Mouse (Mus musculus) ES-E14 (cell line): Measurements from ENCODE around the gene Spred2.

Source experiments
- CHD2 ChIP-seq: IDR thresholded peaks from 2 replicates; pipeline ENCODE4 v1.6.1; 2014; ENCODE audit warnings: mild to moderate bottlenecking, low read depth, low read length, inconsistent platforms
- HCFC1 ChIP-seq: IDR thresholded peaks from 2 replicates; pipeline ENCODE4 v1.6.1; 2012; ENCODE audit warnings: low read length, inconsistent platforms, borderline replicate concordance; ENCODE audit not compliant: insufficient read depth
- MAFK ChIP-seq: IDR thresholded peaks from 2 replicates; pipeline ENCODE4 v1.6.1; 2014; ENCODE audit warnings: mild to moderate bottlenecking, low read depth, low read length, inconsistent platforms; ENCODE audit not compliant: insufficient read depth
- ZC3H11A ChIP-seq: IDR thresholded peaks from 2 replicates; pipeline ENCODE4 v1.6.1; 2012; ENCODE audit warnings: low read depth, mild to moderate bottlenecking, inconsistent platforms, low read length, borderline replicate concordance
- ZNF384 ChIP-seq: IDR thresholded peaks from 2 replicates; pipeline ENCODE4 v1.6.1; 2012; ENCODE audit warnings: low read depth, low read length, inconsistent platforms

DNA sequence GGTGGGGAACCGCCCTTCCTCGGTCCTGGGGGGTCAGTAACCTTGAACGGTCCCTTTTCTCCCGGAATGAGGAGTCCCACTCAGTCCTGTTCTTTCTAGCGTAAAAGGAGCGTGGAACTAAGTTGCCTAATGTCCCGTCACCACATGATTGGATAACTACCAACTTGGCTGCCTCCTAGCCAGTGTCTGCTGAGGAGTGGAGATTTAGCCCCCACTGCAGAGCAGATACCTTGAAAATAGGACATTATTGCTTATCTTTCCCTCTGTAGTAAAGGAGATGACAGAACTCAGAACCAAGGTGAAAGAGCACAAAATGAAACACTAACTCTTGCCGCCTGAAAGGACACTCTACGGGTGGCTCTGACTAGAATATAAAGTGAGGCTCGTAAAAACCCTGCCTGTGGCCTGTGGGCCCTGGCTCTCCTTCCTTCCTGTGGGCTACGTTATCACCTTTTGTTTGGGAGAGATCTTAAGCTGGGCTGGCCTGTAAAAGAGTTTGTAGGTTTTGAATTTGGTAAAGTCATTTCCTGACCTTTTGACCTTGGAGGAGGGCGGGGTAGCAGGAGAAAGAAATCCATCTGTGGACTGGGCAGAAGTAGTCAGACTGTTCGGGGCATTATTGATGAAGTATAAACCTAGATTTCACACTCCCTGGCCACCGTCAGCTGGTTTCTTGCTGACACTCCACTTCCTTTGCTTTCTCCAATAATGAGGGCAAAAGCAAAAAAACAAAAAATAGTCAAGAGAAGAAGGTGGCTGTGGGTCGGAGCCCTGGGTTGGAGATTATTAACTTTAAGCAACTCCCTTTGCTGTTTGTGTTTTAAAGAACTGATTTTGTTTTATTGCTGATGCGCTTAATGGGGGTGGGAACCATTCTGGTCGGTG lies 62.9 kb downstream of the Spred2 start:
- no peak; the same call in 1 of the 2 replicates for TF ChIP-seq ZNF384
- no peak for TF ChIP-seq CHD2
- peak; percentile 65; the same call in 1 of the 2 replicates for TF ChIP-seq MAFK
- TF ChIP-seq HCFC1, result no peak
- TF ChIP-seq ZC3H11A, result no peak
